Mouse (Mus musculus): ENCODE data around the gene Cbx6.

- TF ChIP-seq EP300 (IDR thresholded peaks at IDR 0.05), result no peak
- no peak; the same call in none of the 2 replicates for TF ChIP-seq CTCF (IDR thresholded peaks at IDR 0.05)
Observed at GRCm38 (mm10) chr15:79804352-79805071, 30.0 kb downstream of the Cbx6 start, which contains the start of gene Nptxr.

All from lung, postnatal 0 days (tissue).